In the genomic region with DNA sequence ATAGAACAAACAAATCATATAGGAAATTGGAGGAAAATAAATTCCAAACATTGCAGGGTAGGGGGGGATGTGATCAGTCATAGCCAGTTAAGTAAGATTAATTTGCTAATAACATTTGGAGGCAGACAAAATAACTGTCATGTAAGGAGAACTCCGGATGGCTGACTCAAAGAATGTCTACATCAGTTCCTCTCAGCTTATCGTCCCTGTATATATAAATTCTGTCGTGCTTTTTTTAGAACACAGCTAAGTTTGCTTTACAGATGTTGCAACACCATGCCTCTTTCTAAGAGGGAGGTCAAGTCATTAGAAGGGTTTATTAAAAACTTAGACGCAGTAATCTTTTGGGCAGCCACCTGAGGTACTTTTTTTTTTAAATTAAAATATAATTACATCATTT, we compare ENCODE assay signal across 16 mouse cellular contexts.
A peak's percentile ranks its signal among the peaks of the same experiment; 100 is the strongest.
DNase-seq lines count a peak whose midpoint lies in the region; ATAC-seq and TF ChIP-seq lines count a peak whose summit lies in the region.
"Had no signal": no experiment of that assay in that cellular context is flagged by ENCODE, and none has a peak within 500 bp of the region (broad histone marks: within the 10 kb centered on the region; RNA-seq: fewer than 3 reads in every experiment).

No protein-coding gene starts in this region.

- DNase-seq in heart, adult 2 months: no peak
- peak; percentile 72 for DNase-seq in lung, embryonic 14.5 days
- no peak for DNase-seq in lung, adult 18-20 months
- no peak for DNase-seq in c-Kit-positive CD71-positive TER-119-positive erythroid progenitor cells, embryonic 14.5 days (ENCODE audit: low spot score)
- DNase-seq in spleen, postnatal 4 days (ENCODE audit: low spot score in 2 of 2): no peak
- DNase-seq: cerebellum, adult 11-12 months; gastrocnemius, adult 2 months; right cerebral cortex, postnatal 25 days; thymus, adult 2 months had no signal

- no peaks in the 10 kb centered on the region for H3K79me2 ChIP-seq in heart, adult 2 months (replicated peaks; ENCODE audit: control insufficient read depth, insufficient read depth, low read length)

- intact Hi-C loops in heart, adult 2 months (cut with DNase I): loop anchor here (10.0 kb wide), 1 partner anchor 114 kb away; no protein-coding TSS in a partner anchor

- no peak overlapping the region for H3K4me3 ChIP-seq in heart, embryonic 14.5 days (ENCODE audit: control insufficient read depth in 1 of 2, insufficient read depth in 1 of 2, low read depth in 1 of 2, low read length in 2 of 2)
- H3K4me3 ChIP-seq in heart, adult 2 months: no peak overlapping the region
- H3K4me3 ChIP-seq in lung, embryonic 14.5 days (ENCODE audit: low read depth, low read length): no peak overlapping the region
- H3K4me3 ChIP-seq: gastrocnemius, adult 2 months; limb, embryonic 12.5 days had no signal

- no peaks in the 10 kb centered on the region for H3K9me3 ChIP-seq in heart, embryonic 14.5 days (ENCODE audit: control insufficient read depth, low read length)
- H3K9me3 ChIP-seq in lung, embryonic 14.5 days (ENCODE audit: low read depth, low read length): no peaks in the 10 kb centered on the region
- H3K9me3 ChIP-seq: limb, embryonic 12.5 days had no signal

- ATAC-seq in heart, embryonic 14.5 days (ENCODE audit: insufficient number of reproducible peaks, insufficient read depth, low FRiP score, low read depth): no peak
- ATAC-seq in lung, embryonic 14.5 days (ENCODE audit: insufficient read depth): peak; percentile 56
- peak; percentile 42 for ATAC-seq in common myeloid progenitor, adult 5-6 weeks (replicated peaks; ENCODE audit: low read depth, poor library complexity, severe bottlenecking)
- peak; percentile 44; the same call in 1 of the 2 replicates for ATAC-seq in megakaryocyte, adult 5-6 weeks (ENCODE audit: poor library complexity, severe bottlenecking)
- ATAC-seq: forebrain, embryonic 14.5 days; inflammation-experienced regulatory T-cells, adult 6 months had no signal

- 8% methylated on average over 4 of the region's 4 CpGs for WGBS in heart, embryonic 14.5 days
- 7% methylated on average over 4 of the region's 4 CpGs for WGBS in heart, adult 2 months
- WGBS in lung, embryonic 14.5 days: 22% methylated on average over 4 of the region's 4 CpGs

- TF ChIP-seq CTCF in heart, adult 2 months (IDR thresholded peaks at IDR 0.05): no peak
- no peak for TF ChIP-seq CTCF in lung, embryonic 14.5 days (IDR thresholded peaks at IDR 0.05; ENCODE audit: low read depth)

- H3K4me2 ChIP-seq in heart, embryonic 14.5 days (ENCODE audit: low read length): peak overlapping the region; percentile 19; the same call in 1 of the 2 replicates
- H3K4me2 ChIP-seq in lung, embryonic 14.5 days: no peak overlapping the region
- H3K4me2 ChIP-seq: limb, embryonic 12.5 days; midbrain, embryonic 11.5 days had no signal

- H3K36me3 ChIP-seq in heart, embryonic 14.5 days (ENCODE audit: control insufficient read depth, insufficient read depth, low read length): no peaks in the 10 kb centered on the region
- H3K36me3 ChIP-seq in heart, adult 2 months (ENCODE audit: control insufficient read depth, insufficient read depth, low read length): no peaks in the 10 kb centered on the region; the same call in 1 of the 2 replicates
- no peaks in the 10 kb centered on the region for H3K36me3 ChIP-seq in lung, embryonic 14.5 days (ENCODE audit: insufficient read depth)
- H3K36me3 ChIP-seq: limb, embryonic 12.5 days had no signal

- no peaks in the 10 kb centered on the region for H3K27me3 ChIP-seq in heart, embryonic 14.5 days (ENCODE audit: control insufficient read depth, insufficient read depth, low read length)
- H3K27me3 ChIP-seq in heart, adult 2 months (ENCODE audit: control insufficient read depth, insufficient read depth, low read length): no peaks in the 10 kb centered on the region
- H3K27me3 ChIP-seq in lung, embryonic 14.5 days (ENCODE audit: insufficient read depth, low read length): no peaks in the 10 kb centered on the region

- peaks cover 14 to 16% of the 10 kb centered on the region in 2 experiments for H3K4me1 ChIP-seq in heart, embryonic 14.5 days (ENCODE audit: control insufficient read depth in 2 of 2, insufficient read depth in 2 of 2, low read length in 2 of 2)
- H3K4me1 ChIP-seq in heart, adult 2 months (ENCODE audit: control insufficient read depth, insufficient read depth, low read length): peaks cover 6% of the 10 kb centered on the region
- H3K4me1 ChIP-seq in lung, embryonic 14.5 days (ENCODE audit: insufficient read depth): peaks cover 7% of the 10 kb centered on the region; the same call in 1 of the 2 replicates

- no peak for TF ChIP-seq EP300 in heart, adult 2 months (IDR thresholded peaks at IDR 0.05; ENCODE audit: insufficient read depth, low read depth, low read length)

- TF ChIP-seq POLR2A in heart, adult 2 months (IDR thresholded peaks at IDR 0.05; ENCODE audit: insufficient read depth, low read depth, low read length): no peak

- H3K9ac ChIP-seq in heart, embryonic 14.5 days (ENCODE audit: low read length): no peak overlapping the region
- H3K9ac ChIP-seq in heart, adult 2 months (ENCODE audit: low read depth, low read length): no peak overlapping the region
- no peak overlapping the region for H3K9ac ChIP-seq in lung, embryonic 14.5 days
- H3K9ac ChIP-seq: limb, embryonic 12.5 days had no signal

- H3K27ac ChIP-seq in heart, embryonic 14.5 days (replicated peaks in 1 of 2; ENCODE audit: control insufficient read depth in 1 of 2, insufficient read depth in 1 of 2, low read depth in 2 of 2, low read length in 2 of 2): peak overlapping the region; percentile 50 to 60; a peak in 3 of 4 replicates
- no peak overlapping the region for H3K27ac ChIP-seq in heart, adult 2 months
- peak overlapping the region; percentile 48; the same call in 1 of the 2 replicates for H3K27ac ChIP-seq in lung, embryonic 14.5 days (ENCODE audit: low read depth)
- H3K27ac ChIP-seq: gastrocnemius, adult 2 months; limb, embryonic 12.5 days had no signal
